Mouse (Mus musculus) stomach, adult 2 months (tissue): ENCODE results near the gene Ncbp2. TPM values are rescaled to one million over a fixed set of nuclear protein-coding genes. Genes with fewer than 3 reads are reported as not detected.

Experiments
- polyA plus RNA-seq: library from polyadenylated mRNA; depleted of rRNA; stranded (reverse); fragments of >200 nt; gene quantifications from 2 replicates; pipeline ENCODE4 v1.2.3, GENCODE M21; 2012; rRNA removed

The Ncbp2 gene
- 0.98 and 2.5 TPM in 2 replicates for polyA plus RNA-seq

DNA sequence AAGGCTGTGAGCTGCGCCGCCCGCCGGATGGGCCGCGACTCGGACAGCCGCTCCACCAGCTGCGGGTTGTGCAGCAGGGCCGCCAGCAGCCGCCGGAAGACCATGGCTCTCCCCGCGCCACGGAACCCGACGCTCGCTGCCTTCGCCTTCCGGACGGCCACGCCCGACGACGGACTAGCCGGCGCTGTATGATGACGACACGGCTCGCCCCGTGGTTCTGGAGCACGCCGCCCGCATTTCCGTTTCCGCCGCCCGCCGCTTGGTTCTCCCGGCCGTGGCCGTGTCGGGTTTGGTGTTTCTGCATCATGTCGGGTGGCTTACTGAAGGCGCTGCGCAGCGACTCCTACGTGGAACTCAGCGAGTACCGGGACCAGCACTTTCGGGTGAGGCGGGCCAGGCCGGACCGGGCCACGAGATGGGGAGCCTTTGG lies at the start of gene Ncbp2, which contains the start of gene 0610012G03Rik:
Gene Ncbp2, plus strand, starts transcription at position 169 of the 430 bp plus-strand sequence.
Gene 0610012G03Rik, minus strand, starts transcription at position 150 of the 430 bp plus-strand sequence.

DNA sequence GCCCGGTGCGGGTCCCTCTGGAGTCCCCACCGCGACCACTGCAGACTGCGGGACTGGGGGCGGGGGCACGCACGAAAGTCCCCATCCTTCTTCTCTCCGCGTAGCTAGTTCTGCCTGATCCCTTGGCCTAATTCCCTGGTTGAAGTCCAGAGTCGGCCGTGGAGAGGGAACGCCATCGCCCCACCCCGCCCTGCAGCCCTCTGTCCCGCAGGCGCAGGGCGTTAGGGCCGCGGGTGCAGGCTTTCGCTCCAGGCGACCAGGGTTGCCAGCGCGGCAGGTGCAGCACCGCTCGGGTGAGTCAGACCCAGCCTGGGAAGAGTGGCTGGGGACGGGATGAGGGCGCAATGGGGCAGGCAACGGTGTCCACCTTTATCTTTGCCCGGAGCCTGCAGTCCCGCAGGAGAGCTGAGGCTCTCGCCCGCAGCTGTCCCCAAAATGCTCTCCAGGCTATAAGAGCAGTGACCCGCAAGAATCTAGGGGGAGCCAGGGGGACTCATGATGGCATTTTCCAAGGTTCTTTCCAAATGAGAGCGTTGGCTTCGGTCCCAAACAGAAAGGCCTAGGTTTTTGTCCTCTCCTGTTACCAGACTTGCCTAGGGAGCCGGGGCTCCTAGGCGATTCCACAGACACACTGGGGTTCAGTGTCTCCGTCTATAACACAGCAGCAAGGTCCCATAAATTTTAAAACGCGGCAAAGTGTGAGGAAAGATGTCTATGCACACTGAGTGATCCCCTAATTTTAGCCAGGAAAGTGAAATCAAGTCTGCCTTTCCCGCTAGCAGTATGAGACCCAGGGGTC lies 14.4 kb upstream of the Ncbp2 start, which contains the start of gene Pigz:
Gene Pigz, plus strand, starts transcription at position 101 of the 799 bp plus-strand sequence.

DNA sequence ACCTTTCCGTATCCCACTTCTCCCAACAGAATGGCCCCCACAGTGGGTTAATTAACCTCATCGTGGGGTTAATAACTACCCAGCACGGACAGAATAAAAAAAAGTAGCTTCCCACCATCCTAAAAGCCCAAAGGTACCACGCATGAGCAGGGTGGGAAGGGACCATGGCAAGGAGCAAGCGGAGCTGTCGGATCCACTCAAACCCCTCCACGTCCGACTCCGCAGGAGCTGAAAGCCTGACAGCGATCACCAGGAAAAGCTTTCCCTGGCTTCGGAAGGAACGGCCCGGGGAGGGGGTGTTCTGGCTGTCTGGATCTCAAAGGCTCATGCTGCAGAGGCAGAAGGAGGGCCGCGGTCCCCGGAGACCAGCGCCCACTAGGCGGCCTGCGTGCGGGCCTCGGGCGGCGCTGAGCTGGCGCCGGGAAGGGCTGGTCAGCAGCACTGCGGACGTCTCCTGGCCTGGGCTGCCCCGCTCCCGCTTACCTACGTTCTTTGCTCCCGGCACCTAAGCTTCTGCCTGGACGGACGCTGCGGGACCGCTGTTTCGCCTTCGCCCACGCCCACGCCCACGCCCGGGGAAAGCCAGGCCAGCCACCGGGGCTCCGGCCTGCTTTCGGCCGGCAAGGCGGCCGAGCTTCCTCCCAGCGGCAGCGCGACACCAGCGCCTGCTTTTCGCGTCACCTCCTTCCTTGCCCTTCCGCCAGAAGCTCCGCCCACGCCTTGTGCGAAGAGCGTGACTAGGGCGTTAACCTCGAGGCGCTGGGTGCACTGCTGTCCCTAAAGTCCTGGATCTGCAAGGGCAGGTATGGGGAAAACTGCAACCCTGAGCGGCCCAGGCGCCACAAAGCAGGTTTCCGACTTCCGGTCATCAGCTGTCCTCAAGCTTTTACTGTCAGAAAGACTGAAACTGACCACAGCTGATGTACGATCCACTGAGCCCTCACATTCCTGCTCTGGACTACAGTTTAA lies 54.5 kb downstream of the Ncbp2 start, which contains the start of gene Senp5:
Gene Senp5, minus strand, starts transcription at position 779 of the 969 bp plus-strand sequence.

Other genes with a start within 250 kb of the Ncbp2 start
- not detected in 2 replicates for gene Meltf, start 69.7 kb upstream of the Ncbp2 start, polyA plus RNA-seq
- 4.0 and 5.3 TPM in 2 replicates for gene Pigz, start 14.7 kb upstream of the Ncbp2 start, polyA plus RNA-seq
- 52.4 and 136 TPM in 2 replicates for gene 0610012G03Rik, start within 50 bp of the Ncbp2 start, polyA plus RNA-seq
- 0.65 and 0.97 TPM in 2 replicates for gene Senp5, start 54.8 kb downstream of the Ncbp2 start, polyA plus RNA-seq
- 7.1 TPM in 2 replicates for gene Pak2, start 130.8 kb downstream of the Ncbp2 start, polyA plus RNA-seq
- gene Pigx, start 151.2 kb downstream of the Ncbp2 start, polyA plus RNA-seq, result 14.1 and 38.1 TPM in 2 replicates
- 12.5 and 16.7 TPM in 2 replicates for gene Cep19, start 151.3 kb downstream of the Ncbp2 start, polyA plus RNA-seq
- gene Nrros, start 217.1 kb downstream of the Ncbp2 start, polyA plus RNA-seq, result 4.9 and 5.2 TPM in 2 replicates
- not detected in 2 replicates for gene Bex6, start 231.3 kb downstream of the Ncbp2 start, polyA plus RNA-seq